Mouse (Mus musculus) limb, embryonic 14.5 days (tissue): ENCODE measurements at regions not wholly inside any gene's neighbourhood (a gene's known extent, or its start where the extent isn't known, plus 50 kb on each side); places are given as distances from the start of the nearest gene placed in this dataset.

Experiments used
- ATAC-seq: fragments of 200-750 bp; cut with Nextera tagmentation; 2 replicates; pipeline ENCODE4 v1.8.0; 2017; ENCODE audit warnings: low read depth, moderate number of reproducible peaks, moderate TSS enrichment; ENCODE audit not compliant: low FRiP score
- DNase-seq: peaks from one replicate; pipeline ENCODE4 v3.0.0-alpha.2; 2015; ENCODE audit warnings: low spot score
- H3K27ac ChIP-seq: fragments of 300-500 bp; sonication (generic); replicated peaks from 2 replicates; pipeline ENCODE4 v1.5.1; 2014; ENCODE audit warnings: low read depth, mild to moderate bottlenecking, low read length, moderate library complexity, mixed read lengths
- H3K27me3 ChIP-seq: fragments of 300-500 bp; sonication (generic); 2 replicates; pipeline ENCODE4 v1.6.1; 2014; ENCODE audit warnings: low read length, mixed read lengths; ENCODE audit not compliant: control insufficient read depth, insufficient read depth
- H3K36me3 ChIP-seq: fragments of 300-500 bp; sonication (generic); 2 replicates; pipeline ENCODE4 v1.6.1; 2014; ENCODE audit warnings: mild to moderate bottlenecking, low read length, moderate library complexity, mixed read lengths; ENCODE audit not compliant: control insufficient read depth, insufficient read depth
- H3K4me1 ChIP-seq: fragments of 300-500 bp; sonication (generic); 2 replicates; pipeline ENCODE4 v1.6.1; 2014; ENCODE audit warnings: antibody characterized with exemption, low read length, mixed read lengths; ENCODE audit not compliant: control insufficient read depth, insufficient read depth
- H3K4me2 ChIP-seq: fragments of 300-500 bp; sonication (generic); replicated peaks from 2 replicates; pipeline ENCODE4 v1.6.1; 2014; ENCODE audit warnings: low read depth, mild to moderate bottlenecking, low read length, moderate library complexity; ENCODE audit not compliant: severe bottlenecking
- H3K4me3 ChIP-seq: fragments of 300-500 bp; sonication (generic); replicated peaks from 2 replicates; pipeline ENCODE4 v1.5.1; 2014; ENCODE audit warnings: low read length
- H3K9ac ChIP-seq: fragments of 300-500 bp; sonication (generic); 2 replicates; pipeline ENCODE4 v1.6.1; 2014; ENCODE audit warnings: mild to moderate bottlenecking, low read depth, low read length, moderate library complexity; ENCODE audit not compliant: severe bottlenecking
- H3K9me3 ChIP-seq: fragments of 300-500 bp; sonication (generic); 2 replicates; pipeline ENCODE4 v1.6.1; 2016; ENCODE audit warnings: low read length; ENCODE audit not compliant: control insufficient read depth
- POLR2A ChIP-seq: fragments of 200-500 bp; IDR thresholded peaks from 2 replicates; pipeline ENCODE4 v1.8.0; 2012; ENCODE audit warnings: inconsistent platforms, mild to moderate bottlenecking, moderate library complexity, borderline replicate concordance; ENCODE audit not compliant: insufficient read depth, insufficient read length; ENCODE audit errors: extremely low read depth
- WGBS: fragments of 180-500 bp; shearing (Covaris S2); extraction: QIAGEN DNeasy Blood & Tissue Kit; methylation state at CpG from one replicate; pipeline ENCODE4 v1.1.7; 2014; 5-methylcytosine and 5-hydroxymethylcytosine counted together

DNA sequence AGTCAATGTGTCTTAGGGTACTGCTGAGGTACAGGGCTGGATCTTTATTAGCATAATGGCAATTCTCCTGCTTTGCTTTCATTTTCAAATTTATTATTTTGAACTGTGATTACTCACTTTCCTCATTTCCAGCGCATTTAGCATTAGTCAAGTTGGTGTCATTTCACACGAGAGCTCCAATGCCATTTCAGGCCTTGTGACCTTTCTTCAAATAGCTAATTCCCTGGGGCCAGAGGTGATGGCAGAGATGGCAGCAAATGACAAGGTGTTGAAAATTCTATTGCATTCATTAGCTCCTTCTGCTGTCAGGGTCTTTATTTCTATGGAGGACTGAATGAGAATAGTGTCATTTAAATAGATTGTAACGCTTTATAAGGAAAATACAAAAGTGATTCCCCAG lies 300.9 kb upstream of the Dcn start:
- H3K9ac ChIP-seq: no peak overlapping the region
- no peaks in the 10 kb centered on the region for H3K9me3 ChIP-seq

DNA sequence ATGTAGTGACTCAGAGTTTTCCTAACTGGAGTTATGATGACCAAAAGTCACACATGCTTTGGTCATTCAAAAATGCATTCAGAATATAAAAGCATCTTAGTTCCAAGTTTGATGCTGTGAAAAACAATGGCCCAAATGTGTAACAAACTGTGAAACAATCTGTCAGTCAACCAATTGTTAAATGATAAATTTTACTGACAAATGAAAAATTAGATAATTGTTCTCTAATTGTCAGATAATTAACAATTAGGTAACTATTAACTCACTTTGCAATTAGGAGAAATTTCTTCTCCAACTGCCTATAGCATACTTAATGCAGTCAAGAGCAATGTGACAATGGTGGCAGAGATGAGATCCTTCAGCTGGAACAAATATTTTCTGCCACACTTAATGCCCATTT lies 289.7 kb upstream of the Dcn start:
- H3K27ac ChIP-seq: no peak overlapping the region
- H3K4me1 ChIP-seq: no peaks in the 10 kb centered on the region
- no peaks in the 10 kb centered on the region for H3K36me3 ChIP-seq
- no peaks in the 10 kb centered on the region for H3K9me3 ChIP-seq
- H3K9ac ChIP-seq: no peak overlapping the region
- no peak for ATAC-seq
- H3K4me2 ChIP-seq: no peak overlapping the region
- H3K27me3 ChIP-seq: no peaks in the 10 kb centered on the region
- no peak for TF ChIP-seq POLR2A
- no peak for DNase-seq
- no peak overlapping the region for H3K4me3 ChIP-seq

More for the DNA sequence above, 300.9 kb upstream of the Dcn start:
- DNase-seq (no peak), ATAC-seq (no peak)
- Histone ChIP-seq H3K4me2 (no peak overlapping the region), H3K27ac (no peak overlapping the region), H3K36me3 (no peaks in the 10 kb centered on the region), H3K4me3 (no peak overlapping the region), H3K4me1 (no peaks in the 10 kb centered on the region), H3K27me3 (no peaks in the 10 kb centered on the region)
- no peak for TF ChIP-seq POLR2A
- WGBS: 56% methylated on average over 3 of the region's 3 CpGs

DNA sequence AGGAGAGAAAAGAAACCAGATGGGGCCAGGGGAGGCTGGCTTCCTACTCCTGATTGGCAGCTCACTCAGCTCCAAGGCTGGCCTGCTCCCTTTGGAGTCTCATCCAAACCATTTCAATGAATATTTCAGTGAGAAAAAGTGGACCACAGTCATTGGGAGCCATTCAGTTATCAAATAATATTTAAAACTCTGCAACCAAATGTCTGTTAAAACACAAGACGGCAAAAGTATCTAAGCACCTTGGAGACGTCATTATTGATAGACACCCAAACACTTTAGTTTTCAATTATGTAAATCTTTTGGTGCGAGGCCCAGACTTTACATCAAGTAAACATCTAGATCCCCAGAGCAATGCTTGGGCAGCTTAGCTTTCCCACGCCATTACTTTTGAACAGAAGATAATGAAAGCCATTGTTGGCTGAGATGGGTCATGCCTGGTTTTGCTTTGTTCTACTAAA lies 268.1 kb upstream of the Dcn start:
- Histone ChIP-seq H3K36me3 (no peaks in the 10 kb centered on the region), H3K27ac (no peak overlapping the region), H3K27me3 (no peaks in the 10 kb centered on the region), H3K9ac (no peak overlapping the region), H3K4me1 (0 out of 2 replicates have a peak, but pooled peaks cover 7% of the 10 kb centered on the region), H3K9me3 (no peaks in the 10 kb centered on the region), H3K4me2 (no peak overlapping the region), H3K4me3 (no peak overlapping the region)
- DNase-seq: no peak
- no peak for TF ChIP-seq POLR2A
- no peak for ATAC-seq
- 88% methylated on average over 4 of the region's 4 CpGs for WGBS

DNA sequence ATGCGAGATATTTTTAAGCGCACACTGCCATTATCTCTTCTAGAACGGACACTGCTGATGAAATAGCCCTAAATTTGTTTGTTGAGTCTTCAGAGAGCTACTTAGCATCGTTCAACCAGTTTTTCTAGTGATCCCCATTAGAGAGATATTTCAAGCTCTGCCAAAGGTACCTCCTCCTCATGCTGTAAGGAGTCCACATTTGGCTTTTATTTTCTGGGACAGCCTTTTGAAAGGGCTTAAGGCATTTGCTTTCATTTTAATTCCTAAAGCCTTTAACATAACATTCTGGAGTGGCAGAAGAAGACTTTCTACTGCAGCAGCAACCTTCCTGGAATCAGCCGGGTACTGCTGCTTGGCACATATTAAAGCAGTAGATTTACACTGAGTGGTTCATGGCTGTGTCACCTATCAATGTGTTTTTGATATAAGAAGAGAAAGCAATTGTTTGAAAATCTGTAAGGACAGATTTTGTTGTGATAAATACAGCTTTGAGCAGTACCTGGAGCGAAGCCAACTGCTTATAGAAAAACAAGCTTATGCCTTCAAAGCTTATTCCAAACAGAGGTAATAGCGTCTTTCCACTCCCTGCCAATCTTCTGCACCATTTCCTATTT lies 267.5 kb upstream of the Dcn start:
- 0 out of 2 replicates have a peak, but pooled peaks cover 7% of the 10 kb centered on the region for H3K4me1 ChIP-seq
- DNase-seq (no peak), ATAC-seq (no peak)
- WGBS: 67% methylated on average over 7 of the region's 7 CpGs
- no peaks in the 10 kb centered on the region for H3K36me3 ChIP-seq
- no peaks in the 10 kb centered on the region for H3K27me3 ChIP-seq
- TF ChIP-seq POLR2A: no peak
- H3K9me3 ChIP-seq: no peaks in the 10 kb centered on the region
- no peak overlapping the region for H3K4me3 ChIP-seq
- no peak overlapping the region for H3K27ac ChIP-seq
- H3K4me2 ChIP-seq: no peak overlapping the region
- no peak overlapping the region for H3K9ac ChIP-seq

DNA sequence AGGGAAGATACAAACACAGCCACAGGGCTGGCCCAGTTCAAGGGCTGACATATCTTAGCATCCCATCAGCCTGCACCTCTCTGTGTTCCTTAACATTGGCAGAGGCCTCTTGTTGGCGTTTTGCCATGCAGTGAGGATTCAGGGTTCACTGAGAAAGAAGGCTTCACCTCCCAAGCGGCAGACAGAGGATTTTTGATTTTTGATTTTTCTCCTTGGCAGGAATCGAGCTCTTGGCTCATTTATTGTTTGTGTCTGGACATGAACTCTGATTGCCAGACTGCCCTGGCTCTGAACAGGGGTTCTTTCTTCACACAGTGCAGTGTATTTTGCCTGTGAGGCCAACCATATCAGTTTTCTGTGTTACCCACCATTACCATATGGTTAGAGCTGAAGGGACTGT lies 259.9 kb upstream of the Dcn start:
- peak; percentile 62 for DNase-seq
- Histone ChIP-seq H3K36me3 (no peaks in the 10 kb centered on the region), H3K27ac (no peak overlapping the region), H3K9me3 (no peaks in the 10 kb centered on the region), H3K9ac (no peak overlapping the region), H3K4me1 (no peaks in the 10 kb centered on the region), H3K27me3 (no peaks in the 10 kb centered on the region), H3K4me3 (no peak overlapping the region), H3K4me2 (no peak overlapping the region)
- no peak for TF ChIP-seq POLR2A
- ATAC-seq: no peak
- WGBS: 69% methylated on average over 3 of the region's 3 CpGs
